Mouse (Mus musculus): ENCODE measurements around the gene Adgrg2. TPM values are rescaled to one million over a fixed set of nuclear protein-coding genes. Genes with fewer than 3 reads are reported as not detected.

Adgrg2 gene
- polyA plus RNA-seq, 1 experiment from 2014 or later, result 2.9 TPM

DNA sequence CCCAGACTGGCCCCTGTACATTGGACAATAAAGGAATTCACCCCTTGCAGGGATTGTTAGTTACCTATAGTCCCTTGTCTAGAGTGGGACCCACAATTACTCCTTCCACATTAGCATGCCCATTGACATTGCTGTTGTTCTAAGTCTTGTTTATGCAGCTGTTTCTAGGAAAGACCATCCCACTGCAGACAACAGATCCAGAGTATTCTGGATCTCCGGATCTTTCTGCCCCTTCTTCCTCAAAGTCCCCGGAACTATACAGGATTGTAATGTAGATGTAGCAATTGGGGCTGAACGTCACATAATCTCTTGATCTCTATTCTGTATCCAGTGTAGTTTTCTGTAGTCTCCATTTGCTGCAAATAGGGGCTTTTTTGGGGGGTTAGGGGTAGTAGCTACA, 57.9 kb downstream of the Adgrg2 start:
- Histone ChIP-seq H3K36me3 (replicated peaks; ENCODE audit: insufficient read depth, low read length) (no peaks in the 10 kb centered on the region), H3K4me2 (ENCODE audit: low read depth, low read length) (no peak overlapping the region), H3K4me1 (ENCODE audit: insufficient read depth) (no peaks in the 10 kb centered on the region), H3K9me3 (ENCODE audit: low read length) (no peaks in the 10 kb centered on the region), H3K9ac (replicated peaks) (no peak overlapping the region), H3K4me3 (ENCODE audit: low read depth, low read length) (no peak overlapping the region), H3K27ac (ENCODE audit: low read depth) (no peak overlapping the region), H3K27me3 (ENCODE audit: insufficient read depth, low read length) (no peaks in the 10 kb centered on the region)
- DNase-seq (no peak), ATAC-seq (no peak)
- WGBS (ENCODE audit: insufficient replicate concordance), result 70% methylated on average over 3 of the region's 3 CpGs
- TF ChIP-seq EP300 (IDR thresholded peaks at IDR 0.05; ENCODE audit: low read depth), result no peak

DNA sequence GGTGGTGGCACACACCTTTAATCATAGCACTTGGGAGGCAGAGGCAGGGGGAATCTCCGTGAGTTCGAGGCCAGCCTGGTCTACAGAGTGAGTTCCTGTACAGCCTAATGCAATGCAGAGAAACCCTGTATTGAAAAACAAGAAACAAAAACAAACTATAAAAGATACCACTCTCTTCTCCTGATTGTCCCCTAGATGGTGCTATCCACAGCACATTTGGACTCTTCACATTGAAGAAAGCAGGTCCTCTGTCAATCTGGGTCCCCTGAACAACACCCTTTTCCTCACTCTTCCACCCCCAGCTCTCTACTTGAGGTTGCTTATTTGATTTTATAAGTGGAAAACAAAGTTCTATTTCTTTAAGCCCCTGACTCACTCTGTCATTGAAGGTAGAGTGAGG, 58.9 kb downstream of the Adgrg2 start:
- no peaks in the 10 kb centered on the region for H3K9me3 ChIP-seq (ENCODE audit: low read length)
- no peak overlapping the region for H3K4me3 ChIP-seq (ENCODE audit: low read depth, low read length)
- H3K4me1 ChIP-seq (ENCODE audit: insufficient read depth), result no peaks in the 10 kb centered on the region
- peak; percentile 35; the same call in 1 of the 2 replicates for TF ChIP-seq CTCF (IDR thresholded peaks at IDR 0.05; ENCODE audit: low read depth)
- no peak for TF ChIP-seq EP300 (IDR thresholded peaks at IDR 0.05; ENCODE audit: low read depth)
- no peak overlapping the region for H3K9ac ChIP-seq (replicated peaks)
- WGBS (ENCODE audit: insufficient replicate concordance), result 75% methylated on average over 2 of the region's 2 CpGs
- H3K4me2 ChIP-seq (ENCODE audit: low read depth, low read length), result no peak overlapping the region
- no peaks in the 10 kb centered on the region for H3K27me3 ChIP-seq (ENCODE audit: insufficient read depth, low read length)
- no peaks in the 10 kb centered on the region for H3K36me3 ChIP-seq (replicated peaks; ENCODE audit: insufficient read depth, low read length)
- ATAC-seq, result no peak
- H3K27ac ChIP-seq (ENCODE audit: low read depth), result no peak overlapping the region
- DNase-seq, result no peak

DNA sequence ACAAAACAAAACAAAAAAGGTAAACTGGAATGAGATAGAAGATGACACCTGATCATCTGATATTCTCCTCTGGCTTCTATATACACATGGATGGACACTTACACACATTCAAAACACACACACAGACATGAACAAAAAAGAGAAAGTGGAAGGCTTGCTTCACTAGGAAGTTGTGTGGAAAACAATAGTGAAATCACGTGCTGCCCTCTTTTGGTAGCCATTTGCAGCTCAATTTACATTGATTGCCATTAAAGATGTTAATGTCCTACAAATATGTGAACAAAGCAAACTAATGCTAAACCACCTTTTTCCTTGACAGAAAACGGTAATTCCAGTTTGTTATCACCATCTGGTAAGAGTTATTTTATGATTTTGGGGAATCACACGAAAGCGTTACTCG, 65.2 kb downstream of the Adgrg2 start:
- no peak overlapping the region for H3K4me3 ChIP-seq (ENCODE audit: low read depth, low read length)
- no peak for ATAC-seq
- 63% methylated on average over 5 of the region's 5 CpGs for WGBS (ENCODE audit: insufficient replicate concordance)
- H3K9ac ChIP-seq (replicated peaks), result no peak overlapping the region
- 0 out of 2 replicates have a peak, but pooled peaks cover 2% of the 10 kb centered on the region for H3K27me3 ChIP-seq (ENCODE audit: insufficient read depth, low read length)
- no peak overlapping the region for H3K27ac ChIP-seq (ENCODE audit: low read depth)
- H3K4me1 ChIP-seq (ENCODE audit: insufficient read depth), result no peaks in the 10 kb centered on the region
- TF ChIP-seq EP300 (IDR thresholded peaks at IDR 0.05; ENCODE audit: low read depth) (no peak), CTCF (IDR thresholded peaks at IDR 0.05; ENCODE audit: low read depth) (peak; percentile 49)
- no peaks in the 10 kb centered on the region for H3K9me3 ChIP-seq (ENCODE audit: low read length)
- no peaks in the 10 kb centered on the region for H3K36me3 ChIP-seq (replicated peaks; ENCODE audit: insufficient read depth, low read length)
- H3K4me2 ChIP-seq (ENCODE audit: low read depth, low read length), result no peak overlapping the region
- no peak for DNase-seq

DNA sequence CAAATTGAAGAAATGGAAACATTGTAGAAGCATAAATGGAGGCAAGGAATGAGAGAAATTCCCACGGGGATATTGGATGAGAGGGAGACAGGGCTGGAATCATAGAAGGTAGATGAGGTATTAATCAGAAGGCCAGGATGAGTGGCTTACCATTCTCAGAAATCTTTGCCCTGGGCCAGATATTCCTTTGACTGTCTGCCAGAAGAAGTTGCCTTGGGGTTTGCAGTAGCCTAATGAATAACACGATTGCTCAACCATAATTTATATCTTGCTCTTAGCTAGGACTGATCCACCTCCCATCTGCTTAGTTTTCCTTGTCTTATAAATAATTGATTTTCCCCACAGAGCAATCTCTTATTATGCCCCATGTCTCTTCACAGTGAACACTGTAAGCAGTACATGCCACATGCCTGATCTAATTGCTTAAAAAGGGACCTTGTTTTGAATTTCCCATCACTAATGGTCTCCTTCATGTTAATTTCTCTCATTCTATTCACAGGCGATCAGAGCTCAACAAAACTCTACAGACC, 80.8 kb downstream of the Adgrg2 start:
- no peaks in the 10 kb centered on the region for H3K27me3 ChIP-seq (ENCODE audit: insufficient read depth, low read length)
- no peaks in the 10 kb centered on the region for H3K4me1 ChIP-seq (ENCODE audit: insufficient read depth)
- no peak overlapping the region for H3K9ac ChIP-seq (replicated peaks)
- DNase-seq (no peak), ATAC-seq (no peak)
- no peaks in the 10 kb centered on the region for H3K36me3 ChIP-seq (replicated peaks; ENCODE audit: insufficient read depth, low read length)
- H3K4me3 ChIP-seq (ENCODE audit: low read depth, low read length), result no peak overlapping the region
- no peak overlapping the region for H3K27ac ChIP-seq (ENCODE audit: low read depth)
- TF ChIP-seq EP300 (IDR thresholded peaks at IDR 0.05; ENCODE audit: low read depth) (no peak), CTCF (IDR thresholded peaks at IDR 0.05; ENCODE audit: low read depth) (no peak)
- WGBS (ENCODE audit: insufficient replicate concordance), result 65% methylated on average over 3 of the region's 3 CpGs
- H3K9me3 ChIP-seq (ENCODE audit: low read length), result no peaks in the 10 kb centered on the region
- no peak overlapping the region for H3K4me2 ChIP-seq (ENCODE audit: low read depth, low read length)

DNA sequence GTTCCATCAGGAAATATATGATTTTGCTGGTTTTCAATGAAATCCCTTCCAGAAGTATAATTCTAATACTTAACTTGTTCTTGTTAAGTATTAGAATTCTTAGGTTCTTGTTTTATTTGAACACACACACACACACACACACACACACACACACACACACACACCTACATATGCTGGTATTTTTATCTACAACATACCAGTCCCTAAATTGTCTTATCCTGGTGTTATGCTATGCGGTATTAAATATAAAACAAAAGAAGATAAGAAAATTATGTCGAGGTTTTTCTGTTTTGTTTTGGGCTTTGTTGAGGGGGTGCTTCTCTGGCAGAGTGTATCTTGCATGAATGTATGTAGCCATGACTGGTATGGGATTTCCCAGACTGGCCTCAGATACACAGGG, 99.3 kb downstream of the Adgrg2 start:
- no peak overlapping the region for H3K9ac ChIP-seq (replicated peaks)
- no peak overlapping the region for H3K4me3 ChIP-seq (ENCODE audit: low read depth, low read length)
- ATAC-seq (no peak), DNase-seq (no peak)
- TF ChIP-seq CTCF (IDR thresholded peaks at IDR 0.05; ENCODE audit: low read depth) (0 out of 2 replicates have a peak, but pooled peaks have one; percentile 1), EP300 (IDR thresholded peaks at IDR 0.05; ENCODE audit: low read depth) (no peak)
- H3K4me2 ChIP-seq (ENCODE audit: low read depth, low read length), result no peak overlapping the region
- H3K9me3 ChIP-seq (ENCODE audit: low read length), result no peaks in the 10 kb centered on the region
- H3K27me3 ChIP-seq (ENCODE audit: insufficient read depth, low read length), result no peaks in the 10 kb centered on the region
- no peaks in the 10 kb centered on the region for H3K36me3 ChIP-seq (replicated peaks; ENCODE audit: insufficient read depth, low read length)
- no peaks in the 10 kb centered on the region for H3K4me1 ChIP-seq (ENCODE audit: insufficient read depth)
- H3K27ac ChIP-seq (ENCODE audit: low read depth), result no peak overlapping the region
- 59% methylated on average over 2 of the region's 2 CpGs for WGBS (ENCODE audit: insufficient replicate concordance)

DNA sequence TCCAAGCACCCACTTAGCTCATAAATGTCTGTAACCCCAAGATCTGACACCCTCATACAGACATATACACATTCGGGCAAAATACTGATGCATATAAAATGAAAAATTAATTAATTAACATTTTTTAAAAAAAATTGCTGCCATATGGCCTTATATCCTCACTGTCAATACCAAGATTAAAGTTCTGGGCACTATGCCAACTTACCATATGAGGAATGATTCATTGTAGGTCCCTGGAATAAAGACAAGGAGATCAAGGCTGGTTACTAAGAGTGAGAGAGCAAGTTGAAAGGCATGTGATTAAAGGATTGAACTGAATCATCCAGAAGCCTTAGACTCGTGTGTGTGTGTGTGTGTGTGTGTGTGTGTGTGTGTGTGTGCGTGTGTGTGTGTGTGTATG, 103.8 kb downstream of the Adgrg2 start:
- Histone ChIP-seq H3K36me3 (replicated peaks; ENCODE audit: insufficient read depth, low read length) (no peaks in the 10 kb centered on the region), H3K4me2 (ENCODE audit: low read depth, low read length) (no peak overlapping the region), H3K9me3 (ENCODE audit: low read length) (no peaks in the 10 kb centered on the region), H3K4me3 (ENCODE audit: low read depth, low read length) (no peak overlapping the region), H3K9ac (replicated peaks) (no peak overlapping the region), H3K27me3 (ENCODE audit: insufficient read depth, low read length) (no peaks in the 10 kb centered on the region), H3K27ac (ENCODE audit: low read depth) (no peak overlapping the region), H3K4me1 (ENCODE audit: insufficient read depth) (no peaks in the 10 kb centered on the region)
- 49% methylated on average over 2 of the region's 3 CpGs for WGBS (ENCODE audit: insufficient replicate concordance)
- DNase-seq (no peak), ATAC-seq (no peak)
- TF ChIP-seq EP300 (IDR thresholded peaks at IDR 0.05; ENCODE audit: low read depth), result no peak
- TF ChIP-seq CTCF (IDR thresholded peaks at IDR 0.05; ENCODE audit: low read depth), result no peak

DNA sequence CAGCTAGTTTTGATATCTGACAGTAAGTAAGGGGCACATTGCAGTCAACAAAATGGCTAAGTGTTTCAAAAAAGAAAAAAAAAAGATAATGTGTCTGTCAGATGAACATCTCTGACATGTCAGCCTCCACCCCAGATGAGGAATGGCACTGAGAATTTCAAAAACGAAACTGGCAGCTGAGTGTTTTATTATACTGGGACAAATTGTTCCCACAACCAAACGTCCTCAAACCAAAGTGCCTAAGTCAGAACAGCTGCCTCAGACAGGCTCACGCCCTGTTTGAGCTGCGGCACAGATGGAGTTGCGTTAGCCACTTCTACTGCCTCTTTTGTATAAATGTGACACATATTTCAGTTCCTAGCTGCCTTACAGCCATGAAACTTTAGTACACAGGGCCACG, 104.4 kb downstream of the Adgrg2 start:
- Histone ChIP-seq H3K27me3 (ENCODE audit: insufficient read depth, low read length) (no peaks in the 10 kb centered on the region), H3K9ac (replicated peaks) (no peak overlapping the region), H3K9me3 (ENCODE audit: low read length) (no peaks in the 10 kb centered on the region), H3K36me3 (replicated peaks; ENCODE audit: insufficient read depth, low read length) (no peaks in the 10 kb centered on the region), H3K4me3 (ENCODE audit: low read depth, low read length) (no peak overlapping the region), H3K4me1 (ENCODE audit: insufficient read depth) (no peaks in the 10 kb centered on the region), H3K4me2 (ENCODE audit: low read depth, low read length) (no peak overlapping the region), H3K27ac (ENCODE audit: low read depth) (no peak overlapping the region)
- TF ChIP-seq EP300 (IDR thresholded peaks at IDR 0.05; ENCODE audit: low read depth) (no peak), CTCF (IDR thresholded peaks at IDR 0.05; ENCODE audit: low read depth) (no peak)
- WGBS (ENCODE audit: insufficient replicate concordance), result 72% methylated on average over 6 of the region's 6 CpGs
- ATAC-seq, result no peak
- no peak for DNase-seq

All from liver, postnatal 0 days (tissue).